11 mouse cellular contexts compared by ENCODE assay signal in the genomic region with DNA sequence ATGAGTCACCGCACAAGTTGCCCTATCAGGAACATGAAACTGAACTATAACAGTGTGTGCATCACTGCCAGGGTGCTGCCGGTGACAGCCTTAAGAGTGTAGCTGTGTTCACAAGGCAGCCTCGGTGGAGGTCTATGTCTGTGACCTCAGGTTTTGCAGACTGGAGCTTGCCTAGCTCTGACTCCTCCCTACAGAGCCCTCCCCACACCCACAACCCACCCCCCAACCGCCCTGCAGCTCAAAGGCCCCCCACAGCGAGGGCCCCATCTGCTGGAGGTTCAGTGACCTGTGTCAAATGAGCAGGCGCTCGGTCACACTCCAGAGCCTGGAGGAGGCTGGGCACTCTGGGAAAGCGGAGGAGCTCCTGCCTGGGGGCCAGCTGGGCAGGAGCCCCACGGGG. TPM values are rescaled to one million over a fixed set of nuclear protein-coding genes. Genes with fewer than 3 reads are reported as not detected.
A peak's percentile ranks its signal among the peaks of the same experiment; 100 is the strongest.
DNase-seq lines count a peak whose midpoint lies in the region; ATAC-seq lines count a peak whose summit lies in the region.
"Had no signal": no experiment of that assay in that cellular context is flagged by ENCODE, and none has a peak within 500 bp of the region (broad histone marks: within the 10 kb centered on the region; RNA-seq: fewer than 3 reads in every experiment).

No protein-coding gene starts in this region.

- no peaks in the 10 kb centered on the region for H3K9me3 ChIP-seq in midbrain, embryonic 10.5 days (replicated peaks)
- no peaks in the 10 kb centered on the region for H3K9me3 ChIP-seq in midbrain, embryonic 16.5 days (replicated peaks; ENCODE audit: control insufficient read depth, low read length, poor library complexity, severe bottlenecking)
- no peaks in the 10 kb centered on the region for H3K9me3 ChIP-seq in intestine, embryonic 15.5 days
- H3K9me3 ChIP-seq: limb, embryonic 13.5 days had no signal

- H3K4me3 ChIP-seq in midbrain, embryonic 10.5 days, result peak overlapping the region; percentile 39
- H3K4me3 ChIP-seq in midbrain, embryonic 16.5 days (ENCODE audit: low read depth, low read length), result no peak overlapping the region
- no peak overlapping the region for H3K4me3 ChIP-seq in intestine, embryonic 15.5 days (replicated peaks)
- H3K4me3 ChIP-seq: limb, embryonic 13.5 days; myocyte had no signal

- no peaks in the 10 kb centered on the region for H3K36me3 ChIP-seq in midbrain, embryonic 10.5 days
- H3K36me3 ChIP-seq in midbrain, embryonic 16.5 days (ENCODE audit: control insufficient read depth, insufficient read depth, low read length), result no peaks in the 10 kb centered on the region
- H3K36me3 ChIP-seq in intestine, embryonic 15.5 days, result no peaks in the 10 kb centered on the region
- H3K36me3 ChIP-seq: limb, embryonic 13.5 days had no signal

- peak; percentile 83 for DNase-seq in midbrain, embryonic 10.5 days (ENCODE audit: low spot score)
- peak; percentile 77 for DNase-seq in embryo, embryonic 11 days
- DNase-seq in kidney, adult 8-10 months, result peak; percentile 36 to 50
- DNase-seq in retina, embryonic 14.5 days (ENCODE audit: low spot score), result peak; percentile 89
- no peak for DNase-seq in frontal cortex, postnatal 25 days (ENCODE audit: low spot score in 2 of 2)
- DNase-seq: cerebellum, postnatal 36 days had no signal

- peaks cover 91% of the 10 kb centered on the region for H3K27me3 ChIP-seq in midbrain, embryonic 10.5 days (ENCODE audit: low read depth, poor library complexity, severe bottlenecking)
- peaks cover 11% of the 10 kb centered on the region for H3K27me3 ChIP-seq in midbrain, embryonic 16.5 days (ENCODE audit: control insufficient read depth, insufficient read depth, low read depth, low read length)
- H3K27me3 ChIP-seq in intestine, embryonic 15.5 days (replicated peaks), result peaks cover 50% of the 10 kb centered on the region

- 1% methylated on average over 9 of the region's 9 CpGs for WGBS in midbrain, embryonic 10.5 days
- WGBS in midbrain, embryonic 16.5 days, result 6% methylated on average over 9 of the region's 9 CpGs
- WGBS in intestine, embryonic 15.5 days, result 10% methylated on average over 9 of the region's 9 CpGs

- peaks cover 93% of the 10 kb centered on the region for H3K4me1 ChIP-seq in midbrain, embryonic 10.5 days
- peaks cover 8% of the 10 kb centered on the region; the same call in 1 of the 2 replicates for H3K4me1 ChIP-seq in midbrain, embryonic 16.5 days (ENCODE audit: control insufficient read depth, insufficient read depth, low read length)
- H3K4me1 ChIP-seq in intestine, embryonic 15.5 days (replicated peaks), result peaks cover 18% of the 10 kb centered on the region

- no peak overlapping the region for H3K9ac ChIP-seq in midbrain, embryonic 16.5 days (ENCODE audit: low read depth, low read length)
- H3K9ac ChIP-seq in intestine, embryonic 15.5 days, result no peak overlapping the region
- H3K9ac ChIP-seq: limb, embryonic 13.5 days had no signal

- no peak overlapping the region for H3K4me2 ChIP-seq in midbrain, embryonic 16.5 days (ENCODE audit: low read length)
- H3K4me2 ChIP-seq in intestine, embryonic 15.5 days (replicated peaks), result no peak overlapping the region
- H3K4me2 ChIP-seq: limb, embryonic 13.5 days had no signal

- peak overlapping the region; percentile 82 for H3K27ac ChIP-seq in midbrain, embryonic 10.5 days (replicated peaks)
- H3K27ac ChIP-seq in midbrain, embryonic 16.5 days (ENCODE audit: low read length), result no peak overlapping the region
- H3K27ac ChIP-seq in intestine, embryonic 15.5 days, result no peak overlapping the region
- H3K27ac ChIP-seq: limb, embryonic 13.5 days had no signal

- no peak for ATAC-seq in midbrain, embryonic 16.5 days
- no peak for ATAC-seq in intestine, embryonic 15.5 days

RNA-seq across cellular contexts. Expression of a gene that starts 3.7 kb away (rescaled TPM):
- polyA plus RNA-seq in midbrain, embryonic 10.5 days (2016; fragmentation: Nextera tagmentation; extraction: Ambion mirVana), result 13.8 and 18.2 TPM in 2 replicates
- 12.3 and 14.4 TPM in 2 replicates for polyA plus RNA-seq in midbrain, embryonic 16.5 days (2015; fragmentation: Nextera tagmentation; extraction: Ambion mirVana)
- polyA plus RNA-seq in intestine, embryonic 15.5 days (2015; fragmentation: Nextera tagmentation; extraction: Ambion mirVana), result 0.05 and 0.11 TPM in 2 replicates

RNA-seq across cellular contexts. Expression of a gene that starts 40.5 kb away (rescaled TPM):
- 63.6 and 68.0 TPM in 2 replicates for polyA plus RNA-seq in midbrain, embryonic 10.5 days (2016; fragmentation: Nextera tagmentation; extraction: Ambion mirVana)
- polyA plus RNA-seq in midbrain, embryonic 16.5 days (2015; fragmentation: Nextera tagmentation; extraction: Ambion mirVana), result 39.8 and 43.8 TPM in 2 replicates
- 58.7 and 67.6 TPM in 2 replicates for polyA plus RNA-seq in intestine, embryonic 15.5 days (2015; fragmentation: Nextera tagmentation; extraction: Ambion mirVana)

RNA-seq across cellular contexts. Expression of a gene that starts 42.3 kb away (rescaled TPM):
- polyA plus RNA-seq in midbrain, embryonic 10.5 days (2016; fragmentation: Nextera tagmentation; extraction: Ambion mirVana), result 0.73 and 1.9 TPM in 2 replicates
- polyA plus RNA-seq in midbrain, embryonic 16.5 days (2015; fragmentation: Nextera tagmentation; extraction: Ambion mirVana), result 1.1 and 1.5 TPM in 2 replicates
- not detected in 2 replicates for polyA plus RNA-seq in intestine, embryonic 15.5 days (2015; fragmentation: Nextera tagmentation; extraction: Ambion mirVana)
- polyA plus RNA-seq: gonadal fat pad, adult 2 months; myocyte had no signal

RNA-seq across cellular contexts. Expression of a gene that starts 47.6 kb away (rescaled TPM):
- 4.6 and 5.8 TPM in 2 replicates for polyA plus RNA-seq in midbrain, embryonic 10.5 days (2016; fragmentation: Nextera tagmentation; extraction: Ambion mirVana)
- 1.5 and 1.7 TPM in 2 replicates for polyA plus RNA-seq in midbrain, embryonic 16.5 days (2015; fragmentation: Nextera tagmentation; extraction: Ambion mirVana)
- 8.8 and 11.8 TPM in 2 replicates for polyA plus RNA-seq in intestine, embryonic 15.5 days (2015; fragmentation: Nextera tagmentation; extraction: Ambion mirVana)

Comparison
In these comparisons a context has a peak if more than half of its experiments do, and no peak if none do; other contexts are left out.
1. DNase-seq: peak in midbrain, embryonic 10.5 days (single experiment), embryo, embryonic 11 days (single experiment), kidney, adult 8-10 months (2 of 2) and retina, embryonic 14.5 days (single experiment); none in frontal cortex, postnatal 25 days (0 of 2).
2. RNA of a gene that starts 3.7 kb away (polyA plus RNA-seq): 13.8 to 18.2 TPM in midbrain, embryonic 10.5 days and 12.3 to 14.4 TPM in midbrain, embryonic 16.5 days; 0.05 to 0.11 TPM in intestine, embryonic 15.5 days; every median in the first group is over 10 times any median in the second.